Mouse (Mus musculus) spleen, adult 2 months (tissue): ENCODE results near the gene Armh4.

ENCODE experiments used
- CTCF ChIP-seq: fragments of 200-500 bp; IDR thresholded peaks from 2 replicates; pipeline ENCODE4 v1.5.1; 2011; ENCODE audit warnings: mild to moderate bottlenecking, inconsistent platforms; ENCODE audit not compliant: insufficient read depth, insufficient read length, insufficient replicate concordance; ENCODE audit errors: extremely low read depth
- POLR2A ChIP-seq: fragments of 200-500 bp; IDR thresholded peaks from 2 replicates; pipeline ENCODE4 v1.6.1; 2011; ENCODE audit warnings: low read depth, low read length, inconsistent platforms

- TF ChIP-seq CTCF (no peak), POLR2A (no peak)
Measured at GRCm38 (mm10) chr14:49801444-49801843, 18.3 kb upstream of the Armh4 start.
